Mouse (Mus musculus) CH12.LX (cell line): ENCODE measurements around the gene Sgtb. TPM values are rescaled to one million over a fixed set of nuclear protein-coding genes. Genes with fewer than 3 reads are reported as not detected.
A peak's percentile ranks its signal among the peaks of the same experiment; 100 is the strongest.

ENCODE experiments used
- DNase-seq: peaks from one replicate; pipeline ENCODE4 v3.0.0-alpha.2; 2013; ENCODE audit errors: extremely low read depth
- H3K27ac ChIP-seq: 2 replicates; pipeline ENCODE4 v1.5.1; 2012; ENCODE audit warnings: low read depth, mild to moderate bottlenecking, control low read depth, moderate library complexity; ENCODE audit not compliant: insufficient read depth
- H3K27me3 ChIP-seq: replicated peaks from 2 replicates; pipeline ENCODE3; 2012; ENCODE audit warnings: inconsistent platforms
- H3K36me3 ChIP-seq, 2 experiments: replicated peaks in 1 of 2; 2 replicates each; pipeline versions ENCODE3 to v1.6.1; 2012; ENCODE audit warnings: inconsistent platforms in 1 of 2, low read length in 1 of 2, mild to moderate bottlenecking in 1 of 2, mixed read lengths in 1 of 2, moderate library complexity in 1 of 2; ENCODE audit not compliant: control insufficient read depth in 1 of 2, insufficient read depth in 1 of 2
- H3K4me1 ChIP-seq, 2 experiments: 2 replicates each; pipeline ENCODE4 v1.6.1; 2012; ENCODE audit warnings: inconsistent platforms in 1 of 2, moderate library complexity in 1 of 2; ENCODE audit not compliant: insufficient read depth in 2 of 2, control insufficient read depth in 1 of 2
- H3K4me2 ChIP-seq: 2 replicates; pipeline ENCODE4 v1.6.1; 2012; ENCODE audit warnings: low read depth, mild to moderate bottlenecking, control low read depth; ENCODE audit not compliant: poor library complexity, insufficient read depth, severe bottlenecking
- H3K4me3 ChIP-seq, 3 experiments: fragments of 150-350 bp in 1 of 3; sonication (generic) in 1 of 3; replicated peaks in 1 of 3; 2 replicates each; pipeline versions ENCODE3 to v1.5.1; 2011 to 2012; ENCODE audit warnings: low read depth in 2 of 3, low read length in 2 of 3, mild to moderate bottlenecking in 2 of 3, moderate library complexity in 2 of 3, control low read depth in 1 of 3, improper control_type of control experiment in 1 of 3, inconsistent platforms in 1 of 3, mixed read lengths in 1 of 3; ENCODE audit not compliant: poor library complexity in 1 of 3
- H3K79me2 ChIP-seq: replicated peaks from 2 replicates; pipeline ENCODE4 v1.6.1; 2012; ENCODE audit warnings: mild to moderate bottlenecking, moderate library complexity; ENCODE audit not compliant: control insufficient read depth, poor library complexity, insufficient read depth, severe bottlenecking; ENCODE audit errors: extremely low read depth
- H3K9ac ChIP-seq: 2 replicates; pipeline ENCODE4 v1.6.1; 2012; ENCODE audit warnings: low read depth, mild to moderate bottlenecking, control low read depth, moderate library complexity; ENCODE audit not compliant: insufficient read depth
- H3K9me3 ChIP-seq: replicated peaks from 2 replicates; pipeline ENCODE3; 2012; ENCODE audit warnings: low read length, inconsistent platforms, mixed read lengths
- BHLHE40 ChIP-seq: IDR thresholded peaks from 2 replicates; pipeline ENCODE4 v1.6.1; 2011; ENCODE audit warnings: mild to moderate bottlenecking, low read depth, low read length, improper control_type of control experiment
- CHD1 ChIP-seq: IDR thresholded peaks from 2 replicates; pipeline ENCODE4 v1.6.1; 2012; ENCODE audit warnings: low read depth, low read length, improper control_type of control experiment, inconsistent platforms
- CHD2 ChIP-seq: IDR thresholded peaks from 2 replicates; pipeline ENCODE4 v1.6.1; 2011; ENCODE audit warnings: low read length, improper control_type of control experiment
- CTCF ChIP-seq, 2 experiments: IDR thresholded peaks in 1 of 2; conservative IDR thresholded peaks in 1 of 2; 2 replicates each; pipeline ENCODE4 v1.5.1; 2011 to 2012; ENCODE audit warnings: low read depth in 2 of 2, low read length in 2 of 2, improper control_type of control experiment in 1 of 2, inconsistent platforms in 1 of 2, mild to moderate bottlenecking in 1 of 2, moderate library complexity in 1 of 2
- E2F4 ChIP-seq: IDR thresholded peaks from 2 replicates; pipeline ENCODE4 v1.6.1; 2011; ENCODE audit warnings: low read depth, low read length, improper control_type of control experiment; ENCODE audit not compliant: insufficient replicate concordance
- ELF1 ChIP-seq: IDR thresholded peaks from 2 replicates; pipeline ENCODE4 v1.6.1; 2014; ENCODE audit warnings: low read depth, mild to moderate bottlenecking, inconsistent platforms, low read length, improper control_type of control experiment
- EP300 ChIP-seq: IDR thresholded peaks from 2 replicates; pipeline ENCODE4 v1.6.1; 2011; ENCODE audit warnings: low read length, improper control_type of control experiment
- ETS1 ChIP-seq: conservative IDR thresholded peaks from 2 replicates; pipeline ENCODE4 v1.6.1; 2012; ENCODE audit warnings: low read depth, mild to moderate bottlenecking, inconsistent platforms, low read length, improper control_type of control experiment, moderate library complexity
- GABPA ChIP-seq: IDR thresholded peaks from 2 replicates; pipeline ENCODE4 v1.6.1; 2012; ENCODE audit warnings: low read depth, low read length, improper control_type of control experiment, inconsistent platforms; ENCODE audit not compliant: insufficient replicate concordance
- HCFC1 ChIP-seq: IDR thresholded peaks from 2 replicates; pipeline ENCODE4 v1.6.1; 2012; ENCODE audit warnings: low read depth, mild to moderate bottlenecking, inconsistent platforms, low read length, improper control_type of control experiment
- IRF4 ChIP-seq: IDR thresholded peaks from 2 replicates; pipeline ENCODE4 v1.6.1; 2014; ENCODE audit warnings: low read depth, mild to moderate bottlenecking, inconsistent platforms, low read length, improper control_type of control experiment
- JUN ChIP-seq: IDR thresholded peaks from 2 replicates; pipeline ENCODE4 v1.6.1; 2011; ENCODE audit warnings: low read depth, mild to moderate bottlenecking, low read length, improper control_type of control experiment, moderate library complexity; ENCODE audit not compliant: insufficient read depth
- JUND ChIP-seq: conservative IDR thresholded peaks from 2 replicates; pipeline ENCODE4 v1.6.1; 2011; ENCODE audit warnings: low read depth, low read length, improper control_type of control experiment
- MAX ChIP-seq: IDR thresholded peaks from 2 replicates; pipeline ENCODE4 v1.6.1; 2011; ENCODE audit warnings: low read length, improper control_type of control experiment
- MEF2A ChIP-seq: IDR thresholded peaks from 2 replicates; pipeline ENCODE4 v1.6.1; 2014; ENCODE audit warnings: low read depth, mild to moderate bottlenecking, inconsistent platforms, low read length, improper control_type of control experiment, borderline replicate concordance
- MXI1 ChIP-seq: IDR thresholded peaks from 2 replicates; pipeline ENCODE4 v1.6.1; 2011; ENCODE audit warnings: mild to moderate bottlenecking, low read depth, low read length, improper control_type of control experiment
- MYC ChIP-seq: IDR thresholded peaks from 2 replicates; pipeline ENCODE4 v1.6.1; 2011; ENCODE audit warnings: low read depth, mild to moderate bottlenecking, improper control_type of control experiment, low read length
- NELFE ChIP-seq: IDR thresholded peaks from 2 replicates; pipeline ENCODE4 v1.6.1; 2011; ENCODE audit warnings: low read depth, low read length, improper control_type of control experiment
- NRF1 ChIP-seq: IDR thresholded peaks from 2 replicates; pipeline ENCODE4 v1.6.1; 2014; ENCODE audit warnings: low read depth, mild to moderate bottlenecking, inconsistent platforms, low read length, improper control_type of control experiment, moderate library complexity
- PAX5 ChIP-seq: IDR thresholded peaks from 2 replicates; pipeline ENCODE4 v1.6.1; 2012; ENCODE audit warnings: low read length, inconsistent platforms, mixed read lengths
- RAD21 ChIP-seq: IDR thresholded peaks from 2 replicates; pipeline ENCODE4 v1.6.1; 2011; ENCODE audit warnings: low read depth, mild to moderate bottlenecking, low read length, improper control_type of control experiment, moderate library complexity
- RCOR1 ChIP-seq: conservative IDR thresholded peaks from 2 replicates; pipeline ENCODE4 v1.6.1; 2012; ENCODE audit warnings: low read depth, mild to moderate bottlenecking, inconsistent platforms, low read length, improper control_type of control experiment
- SIN3A ChIP-seq: IDR thresholded peaks from 2 replicates; pipeline ENCODE4 v1.6.1; 2012; ENCODE audit warnings: low read length, improper control_type of control experiment, inconsistent platforms
- SMC3 ChIP-seq: IDR thresholded peaks from 2 replicates; pipeline ENCODE4 v1.6.1; 2011; ENCODE audit warnings: low read depth, low read length, improper control_type of control experiment
- TBP ChIP-seq: conservative IDR thresholded peaks from 2 replicates; pipeline ENCODE4 v1.6.1; 2011; ENCODE audit warnings: low read depth, low read length, improper control_type of control experiment
- TCF12 ChIP-seq: IDR thresholded peaks from 2 replicates; pipeline ENCODE4 v1.6.1; 2014; ENCODE audit warnings: low read depth, mild to moderate bottlenecking, inconsistent platforms, low read length, improper control_type of control experiment
- USF1 ChIP-seq: IDR thresholded peaks from 2 replicates; pipeline ENCODE4 v1.6.1; 2014; ENCODE audit warnings: low read depth, mild to moderate bottlenecking, inconsistent platforms, low read length, improper control_type of control experiment
- USF2 ChIP-seq: conservative IDR thresholded peaks from 2 replicates; pipeline ENCODE4 v1.6.1; 2011; ENCODE audit warnings: low read depth, low read length, improper control_type of control experiment
- ZC3H11A ChIP-seq: IDR thresholded peaks from 2 replicates; pipeline ENCODE4 v1.6.1; 2012; ENCODE audit warnings: low read depth, mild to moderate bottlenecking, inconsistent platforms, low read length, improper control_type of control experiment
- ZKSCAN1 ChIP-seq: IDR thresholded peaks from 2 replicates; pipeline ENCODE4 v1.6.1; 2012; ENCODE audit warnings: low read depth, inconsistent platforms, low read length, improper control_type of control experiment, borderline replicate concordance
- ZMIZ1 ChIP-seq: IDR thresholded peaks from 2 replicates; pipeline ENCODE4 v1.6.1; 2012; ENCODE audit warnings: low read depth, mild to moderate bottlenecking, inconsistent platforms, low read length, improper control_type of control experiment
- ZNF384 ChIP-seq: IDR thresholded peaks from 2 replicates; pipeline ENCODE4 v1.6.1; 2012; ENCODE audit warnings: low read depth, low read length, improper control_type of control experiment, inconsistent platforms
- dilution Hi-C: fragments of 300-500 bp; cut with MboI; formaldehyde crosslinking; loops from 2 replicates; pipeline ENCODE4 v1.14.3; 2020; ENCODE audit warnings: low sequenced_read_pairs; ENCODE audit not compliant: extremely low pct_unique_long_range_greater_than_20kb, extremely low pct_ligation_motif_present
- in situ Hi-C: fragments of 300-500 bp; cut with MboI; formaldehyde crosslinking; loops from 3 replicates; pipeline ENCODE4 v1.14.3; 2019; ENCODE audit warnings: low sequenced_read_pairs, low pct_ligation_motif_present, low pct_unique_long_range_greater_than_20kb, mixed read lengths
- polyA plus RNA-seq: library from polyadenylated mRNA; unstranded; fragments of >175 nt; gene quantifications from 2 replicates; pipeline ENCODE4 v1.2.1, GENCODE M21; 2012; ENCODE audit warnings: low read depth; ENCODE audit not compliant: insufficient read length
- total RNA-seq, 2 experiments: library from RNA; depleted of rRNA; stranded (reverse); fragments of 300-350 nt in 1 of 2; fragments of >200 nt in 1 of 2; gene quantifications; 2 replicates each; pipeline ENCODE4 v1.2.3; 2012 to 2014

Gene Sgtb
- total and polyA plus RNA-seq, 3 experiments: 3.1 to 5.0 (median 3.5) TPM

GRCm38 (mm10) chr13:104089387-104089786 is 20.2 kb upstream of the Sgtb start:
- Histone ChIP-seq H3K27ac (peak overlapping the region; percentile 91), H3K9me3 (no peaks in the 10 kb centered on the region), H3K4me1 (peaks cover 30 to 89% of the 10 kb centered on the region in 2 experiments), H3K4me2 (peak overlapping the region; percentile 49; the same call in 1 of the 2 replicates), H3K4me3 (no peak overlapping the region), H3K79me2 (peaks cover 15% of the 10 kb centered on the region)
- DNase-seq: peak; percentile 77
- dilution Hi-C loops: no loop called here
- in situ Hi-C loops: loop anchor here (25.0 kb wide), 1 partner anchor 327 kb away; the partner anchor contains the start of gene Srek1
- no peak for TF ChIP-seq BHLHE40
- TF ChIP-seq NELFE: peak; percentile 43; the same call in 1 of the 2 replicates
- no peak for TF ChIP-seq ZC3H11A
- TF ChIP-seq ZKSCAN1: no peak
- peak; percentile 99 for TF ChIP-seq RAD21
- TF ChIP-seq TCF12: peak; percentile 42; the same call in 1 of the 2 replicates
- no peak for TF ChIP-seq JUND
- TF ChIP-seq JUN: no peak
- TF ChIP-seq SMC3: peak; percentile 88
- peak; percentile 86 for TF ChIP-seq MYC
- peak; percentile 85 to 96 for TF ChIP-seq CTCF (conservative IDR thresholded peaks at IDR 0.05 in 1 of 2, IDR thresholded peaks at IDR 0.05 in 1 of 2; ENCODE audit: low read depth in 2 of 2, low read length in 2 of 2)
- TF ChIP-seq ZNF384: peak; percentile 85
- TF ChIP-seq MEF2A: 0 out of 2 replicates have a peak, but pooled peaks have one; percentile 34
- TF ChIP-seq, all 38 proteins: peak for 8
- 0 out of 2 replicates have a peak overlapping the region, but pooled peaks have one; percentile 22 for H3K9ac ChIP-seq
- H3K27me3 ChIP-seq: no peaks in the 10 kb centered on the region
- peaks cover 0 to 24% of the 10 kb centered on the region in 2 experiments for H3K36me3 ChIP-seq

- H3K27me3 ChIP-seq: no peaks in the 10 kb centered on the region
- H3K9me3 ChIP-seq: no peaks in the 10 kb centered on the region
- peak; percentile 89 for DNase-seq
- dilution Hi-C loops (no loop called here), in situ Hi-C loops (loop anchor here (25.0 kb wide), 1 partner anchor 329 kb away; the partner anchor contains the start of gene Srek1)
- no peak overlapping the region for H3K4me3 ChIP-seq
- H3K9ac ChIP-seq: no peak overlapping the region
- H3K27ac ChIP-seq: peak overlapping the region; percentile 91
- peaks cover 0 to 23% of the 10 kb centered on the region in 2 experiments for H3K36me3 ChIP-seq
- H3K4me2 ChIP-seq: peak overlapping the region; percentile 74
- peaks cover 20% of the 10 kb centered on the region for H3K79me2 ChIP-seq
- peaks cover 42 to 91% of the 10 kb centered on the region in 2 experiments for H3K4me1 ChIP-seq
- no peak for TF ChIP-seq ZC3H11A
- no peak for TF ChIP-seq GABPA
- no peak; the same call in 1 of the 2 replicates for TF ChIP-seq RCOR1
- no peak for TF ChIP-seq ELF1
- TF ChIP-seq NRF1: no peak
- no peak for TF ChIP-seq CHD1
- no peak for TF ChIP-seq HCFC1
- no peak for TF ChIP-seq SMC3
- TF ChIP-seq E2F4: no peak
- TF ChIP-seq CTCF (conservative IDR thresholded peaks at IDR 0.05 in 1 of 2, IDR thresholded peaks at IDR 0.05 in 1 of 2; ENCODE audit: low read depth in 2 of 2, low read length in 2 of 2): no peak
- peak; percentile 89 for TF ChIP-seq ETS1
- TF ChIP-seq JUND: peak; percentile 74
- no peak for TF ChIP-seq TBP
- TF ChIP-seq MAX: no peak
- peak; percentile 97 for TF ChIP-seq MEF2A
- no peak for TF ChIP-seq PAX5
- TF ChIP-seq USF2: no peak
- no peak for TF ChIP-seq RAD21
- no peak for TF ChIP-seq CHD2
- peak; percentile 86 for TF ChIP-seq IRF4
- TF ChIP-seq MXI1: 0 out of 2 replicates have a peak, but pooled peaks have one; percentile 34
- peak; percentile 83 for TF ChIP-seq BHLHE40
- TF ChIP-seq ZMIZ1: no peak
- TF ChIP-seq USF1: no peak
- TF ChIP-seq SIN3A: peak; percentile 88; the same call in 1 of the 2 replicates
- peak; percentile 91 for TF ChIP-seq EP300
Observed at GRCm38 (mm10) chr13:104091734-104092133, 17.8 kb upstream of the Sgtb start.
